Mouse (Mus musculus): ENCODE data around the gene Ywhag.
A peak's percentile ranks its signal among the peaks of the same experiment; 100 is the strongest.

Ywhag gene

GRCm38 (mm10) chr5:135934481-135935175 is at the start of gene Ywhag:
TSS of gene Ywhag (minus strand) at chr5:135934616.
- DNase-seq (ENCODE audit: low read depth, low spot score) = peak; percentile 99

- peak; percentile 73 for DNase-seq (ENCODE audit: low read depth, low spot score)
Measured at GRCm38 (mm10) chr5:135982398-135982797, 48.0 kb upstream of the Ywhag start.

GRCm38 (mm10) chr5:135979904-135980303 is 45.5 kb upstream of the Ywhag start, which contains the start of gene Zp3:
TSS of gene Zp3 (plus strand) at chr5:135980099.
- DNase-seq (ENCODE audit: low read depth, low spot score) = peak; percentile 61

GRCm38 (mm10) chr5:135979381-135979780 is 45.0 kb upstream of the Ywhag start:
- DNase-seq (ENCODE audit: low read depth, low spot score) = peak; percentile 86

- no peak for DNase-seq (ENCODE audit: low read depth, low spot score)
Measured at GRCm38 (mm10) chr5:135975893-135976668, 41.7 kb upstream of the Ywhag start.

- no peak for DNase-seq (ENCODE audit: low read depth, low spot score)
Measured at GRCm38 (mm10) chr5:135974365-135974764, 39.9 kb upstream of the Ywhag start, which contains the start of gene Ssc4d. TSS of gene Ssc4d (minus strand) at chr5:135974531.

- DNase-seq (ENCODE audit: low read depth, low spot score) = peak; percentile 59
Measured at GRCm38 (mm10) chr5:135971876-135972275, 37.5 kb upstream of the Ywhag start.

- DNase-seq (ENCODE audit: low read depth, low spot score) = no peak
Measured at GRCm38 (mm10) chr5:135970247-135970646, 35.8 kb upstream of the Ywhag start.

- peak; percentile 71 for DNase-seq (ENCODE audit: low read depth, low spot score)
Measured at GRCm38 (mm10) chr5:135968781-135969180, 34.4 kb upstream of the Ywhag start.

GRCm38 (mm10) chr5:135966866-135967265 is 32.5 kb upstream of the Ywhag start:
- DNase-seq (ENCODE audit: low read depth, low spot score) = peak; percentile 71

GRCm38 (mm10) chr5:135965501-135965930 is 31.1 kb upstream of the Ywhag start:
- DNase-seq (ENCODE audit: low read depth, low spot score) = peak; percentile 80

GRCm38 (mm10) chr5:135963280-135963627 is 28.8 kb upstream of the Ywhag start:
- DNase-seq (ENCODE audit: low read depth, low spot score) = no peak

- DNase-seq (ENCODE audit: low read depth, low spot score) = peak; percentile 100
Measured at GRCm38 (mm10) chr5:135962492-135963279, 28.3 kb upstream of the Ywhag start.

GRCm38 (mm10) chr5:135962125-135962491 is 27.7 kb upstream of the Ywhag start:
- DNase-seq (ENCODE audit: low read depth, low spot score) = no peak

- DNase-seq (ENCODE audit: low read depth, low spot score) = no peak
Measured at GRCm38 (mm10) chr5:135960909-135961635, 26.7 kb upstream of the Ywhag start.

- no peak for DNase-seq (ENCODE audit: low read depth, low spot score)
Measured at GRCm38 (mm10) chr5:135959911-135960310, 25.5 kb upstream of the Ywhag start.

- DNase-seq (ENCODE audit: low read depth, low spot score) = no peak
Measured at GRCm38 (mm10) chr5:135958367-135958766, 24.0 kb upstream of the Ywhag start.

- DNase-seq (ENCODE audit: low read depth, low spot score) = peak; percentile 100
Measured at GRCm38 (mm10) chr5:135957207-135957974, 23.0 kb upstream of the Ywhag start.

- no peak for DNase-seq (ENCODE audit: low read depth, low spot score)
Measured at GRCm38 (mm10) chr5:135956300-135957206, 22.1 kb upstream of the Ywhag start.

GRCm38 (mm10) chr5:135952830-135953229 is 18.4 kb upstream of the Ywhag start:
- DNase-seq (ENCODE audit: low read depth, low spot score) = no peak
